In genomic region chr5:29036636-29037035, GRCm38 (mm10) we compare ENCODE assay signal across 8 mouse cellular contexts.
DNase-seq lines count a peak whose midpoint lies in the region; ATAC-seq and TF ChIP-seq lines count a peak whose summit lies in the region.

No protein-coding gene starts in this region.

- no peak overlapping the region for H3K27ac ChIP-seq in kidney, postnatal 0 days
- no peak overlapping the region for H3K27ac ChIP-seq in limb, embryonic 11.5 days (replicated peaks; ENCODE audit: low read depth, low read length)

- H3K4me1 ChIP-seq in kidney, postnatal 0 days (replicated peaks; ENCODE audit: insufficient read depth, low read length): no peaks in the 10 kb centered on the region
- no peaks in the 10 kb centered on the region for H3K4me1 ChIP-seq in limb, embryonic 11.5 days (ENCODE audit: control insufficient read depth, insufficient read depth, low read length)

- ATAC-seq in kidney, postnatal 0 days (replicated peaks; ENCODE audit: low FRiP score, low read depth): no peak
- no peak for ATAC-seq in limb, embryonic 11.5 days (ENCODE audit: insufficient number of reproducible peaks, low FRiP score, low TSS enrichment, low read depth)

- H3K27me3 ChIP-seq in kidney, postnatal 0 days (ENCODE audit: insufficient read depth, low read length): no peaks in the 10 kb centered on the region
- H3K27me3 ChIP-seq in limb, embryonic 11.5 days (ENCODE audit: control insufficient read depth, insufficient read depth, low read length): no peaks in the 10 kb centered on the region

- H3K9ac ChIP-seq in kidney, postnatal 0 days (ENCODE audit: low read depth, low read length): no peak overlapping the region
- no peak overlapping the region for H3K9ac ChIP-seq in limb, embryonic 11.5 days (ENCODE audit: low read length)

- WGBS in kidney, postnatal 0 days: 65% methylated on average over 20 of the region's 20 CpGs
- WGBS in limb, embryonic 11.5 days: 65% methylated on average over 20 of the region's 20 CpGs

- H3K36me3 ChIP-seq in kidney, postnatal 0 days (ENCODE audit: insufficient read depth, low read length): no peaks in the 10 kb centered on the region
- H3K36me3 ChIP-seq in limb, embryonic 11.5 days (ENCODE audit: control insufficient read depth, insufficient read depth, low read length): no peaks in the 10 kb centered on the region

- H3K4me3 ChIP-seq in kidney, postnatal 0 days (replicated peaks; ENCODE audit: low read depth, low read length): no peak overlapping the region
- no peak overlapping the region for H3K4me3 ChIP-seq in limb, embryonic 11.5 days (ENCODE audit: low read depth, low read length)

- peak; percentile 59 for TF ChIP-seq CTCF in kidney, postnatal 0 days (IDR thresholded peaks at IDR 0.05; ENCODE audit: low read depth)

- H3K9me3 ChIP-seq in kidney, postnatal 0 days (replicated peaks; ENCODE audit: low read length): no peaks in the 10 kb centered on the region
- no peaks in the 10 kb centered on the region for H3K9me3 ChIP-seq in limb, embryonic 11.5 days (ENCODE audit: control insufficient read depth, low read length)

- DNase-seq in heart, adult 18-20 months: peak; percentile 4 to 27
- no peak for DNase-seq in heart, adult 9 months (ENCODE audit: low spot score in 2 of 2)
- DNase-seq in 3T3-L1 (ENCODE audit: low read depth, low spot score): peak; percentile 30
- DNase-seq in adrenal gland, postnatal 36 days: peak; percentile 59 to 77
- DNase-seq in kidney, postnatal 0 days (ENCODE audit: low spot score): peak; percentile 21
- DNase-seq in limb, embryonic 11.5 days (ENCODE audit: low spot score): peak; percentile 56
- DNase-seq in testis, postnatal 14 days (ENCODE audit: low spot score): peak; percentile 11
- no peak for DNase-seq in T-cell, adult 2 months (ENCODE audit: low spot score)

- no peak overlapping the region for H3K4me2 ChIP-seq in kidney, postnatal 0 days (ENCODE audit: low read length)
- H3K4me2 ChIP-seq in limb, embryonic 11.5 days (ENCODE audit: low read depth, severe bottlenecking): no peak overlapping the region

Comparison
In these comparisons a context has a peak if more than half of its experiments do, and no peak if none do; other contexts are left out.
1. DNase-seq: peak in heart, adult 18-20 months (2 of 2), 3T3-L1 (single experiment), adrenal gland, postnatal 36 days (2 of 2), kidney, postnatal 0 days (single experiment), limb, embryonic 11.5 days (single experiment) and testis, postnatal 14 days (single experiment); none in heart, adult 9 months (0 of 2) and T-cell, adult 2 months (single experiment).